Comparison of ENCODE assay signal across 28 mouse cellular contexts in the genomic region with DNA sequence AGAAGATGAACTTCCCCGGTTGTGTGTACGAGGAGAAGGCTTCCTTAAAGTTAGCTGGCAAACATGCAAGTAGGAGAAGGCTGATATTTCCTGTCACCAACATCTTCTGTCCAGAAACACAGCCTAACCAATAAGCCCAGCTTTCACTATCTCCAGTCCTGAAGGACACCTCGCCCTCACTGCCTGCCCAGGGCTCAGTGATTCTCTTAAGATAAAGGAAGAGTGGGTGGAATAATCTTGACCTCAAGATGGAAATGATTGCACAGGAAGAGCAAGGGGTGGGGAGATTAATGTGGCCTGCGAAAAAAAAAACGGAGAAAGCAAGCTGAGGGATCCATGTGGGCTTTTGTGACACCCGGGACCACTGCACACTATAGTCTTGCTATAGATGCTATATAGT. TPM values are rescaled to one million over a fixed set of nuclear protein-coding genes. Genes with fewer than 3 reads are reported as not detected.
DNase-seq lines count a peak whose midpoint lies in the region; ATAC-seq and TF ChIP-seq lines count a peak whose summit lies in the region.
"Had no signal": no experiment of that assay in that cellular context is flagged by ENCODE, and none has a peak within 500 bp of the region (broad histone marks: within the 10 kb centered on the region; RNA-seq: fewer than 3 reads in every experiment).

No protein-coding gene starts in this region.

- no peaks in the 10 kb centered on the region for H3K36me3 ChIP-seq in liver, embryonic 15.5 days (replicated peaks)
- H3K36me3 ChIP-seq in midbrain, postnatal 0 days (ENCODE audit: insufficient read depth, low read length), result no peaks in the 10 kb centered on the region
- H3K36me3 ChIP-seq: heart, embryonic 12.5 days; hindbrain, embryonic 15.5 days; limb, embryonic 10.5 days; limb, embryonic 15.5 days; neural tube, embryonic 13.5 days had no signal

- no peak for ATAC-seq in liver, embryonic 15.5 days (ENCODE audit: insufficient read depth)
- ATAC-seq in midbrain, postnatal 0 days (ENCODE audit: low FRiP score), result no peak
- ATAC-seq: forebrain, embryonic 16.5 days; inflammation-experienced regulatory T-cells, adult 6 months had no signal

- WGBS in liver, embryonic 15.5 days (ENCODE audit: insufficient replicate concordance), result 15% methylated on average over 6 of the region's 6 CpGs
- 89% methylated on average over 6 of the region's 6 CpGs for WGBS in midbrain, postnatal 0 days

- no peaks in the 10 kb centered on the region for H3K9me3 ChIP-seq in liver, embryonic 15.5 days (replicated peaks)
- H3K9me3 ChIP-seq in midbrain, postnatal 0 days (ENCODE audit: low read length), result no peaks in the 10 kb centered on the region
- H3K9me3 ChIP-seq: heart, embryonic 12.5 days; hindbrain, embryonic 15.5 days; limb, embryonic 10.5 days; limb, embryonic 15.5 days; neural tube, embryonic 13.5 days had no signal

- peak; percentile 40 for DNase-seq in ovary, adult 18-20 months (ENCODE audit: low spot score)
- DNase-seq in ovary, postnatal 14 days (ENCODE audit: low spot score), result no peak
- DNase-seq in midbrain, postnatal 0 days (ENCODE audit: low spot score), result no peak
- no peak for DNase-seq in retina, postnatal 1 day
- DNase-seq in left cerebral cortex, postnatal 4 days, result no peak
- DNase-seq: cerebellum, adult 18-20 months; gastrocnemius, postnatal 36 days; heart, adult 18-20 months; kidney, adult 18-20 months; layer of hippocampus, postnatal 36 days; lung, embryonic 14.5 days; right cerebral cortex, postnatal 25 days; spleen, adult 18-20 months; thymus, adult 18-20 months; thymus, postnatal 25 days had no signal

- no peak overlapping the region for H3K9ac ChIP-seq in liver, embryonic 15.5 days
- no peak overlapping the region for H3K9ac ChIP-seq in midbrain, postnatal 0 days (replicated peaks; ENCODE audit: low read length, poor library complexity, severe bottlenecking)
- H3K9ac ChIP-seq: heart, embryonic 12.5 days; hindbrain, embryonic 15.5 days; limb, embryonic 15.5 days; lung, embryonic 14.5 days; neural tube, embryonic 13.5 days had no signal

- H3K27me3 ChIP-seq in liver, embryonic 15.5 days, result no peaks in the 10 kb centered on the region
- H3K27me3 ChIP-seq in midbrain, postnatal 0 days (ENCODE audit: insufficient read depth, low read length), result no peaks in the 10 kb centered on the region
- H3K27me3 ChIP-seq: heart, embryonic 12.5 days; hindbrain, embryonic 15.5 days; limb, embryonic 15.5 days; neural tube, embryonic 13.5 days had no signal

- intact Hi-C loops in left cerebral cortex, postnatal 4 days (cut with DNase I), result no loop called here

- TF ChIP-seq CTCF in bone marrow macrophage, adult 2 months (IDR thresholded peaks at IDR 0.05; ENCODE audit: low read depth, low read length), result no peak
- TF ChIP-seq CTCF in midbrain, postnatal 0 days (IDR thresholded peaks at IDR 0.05), result no peak

- H3K4me2 ChIP-seq in liver, embryonic 15.5 days, result no peak overlapping the region
- H3K4me2 ChIP-seq in midbrain, postnatal 0 days (ENCODE audit: low read depth, low read length, poor library complexity, severe bottlenecking), result no peak overlapping the region
- H3K4me2 ChIP-seq: heart, embryonic 12.5 days; hindbrain, embryonic 15.5 days; limb, embryonic 15.5 days; lung, embryonic 14.5 days; midbrain, embryonic 11.5 days; neural tube, embryonic 13.5 days had no signal

- no peak overlapping the region for H3K4me3 ChIP-seq in bone marrow macrophage, adult 2 months (ENCODE audit: insufficient read depth, low read length)
- H3K4me3 ChIP-seq in liver, embryonic 15.5 days (replicated peaks), result no peak overlapping the region
- no peak overlapping the region for H3K4me3 ChIP-seq in midbrain, postnatal 0 days (ENCODE audit: low read depth, low read length)
- H3K4me3 ChIP-seq: erythroblast, embryonic 14.5 days; gastrocnemius, adult 2 months; heart, embryonic 12.5 days; hindbrain, embryonic 15.5 days; limb, embryonic 10.5 days; limb, embryonic 15.5 days; neural tube, embryonic 13.5 days had no signal

- H3K4me1 ChIP-seq in bone marrow macrophage, adult 2 months (ENCODE audit: control insufficient read depth, insufficient read depth, low read length), result peaks cover 65% of the 10 kb centered on the region
- peaks cover 62% of the 10 kb centered on the region for H3K4me1 ChIP-seq in liver, embryonic 15.5 days (replicated peaks)
- H3K4me1 ChIP-seq in midbrain, postnatal 0 days (ENCODE audit: insufficient read depth, low read length), result no peaks in the 10 kb centered on the region
- H3K4me1 ChIP-seq: hindbrain, embryonic 15.5 days; limb, embryonic 15.5 days; neural tube, embryonic 13.5 days had no signal

- no peak for TF ChIP-seq POLR2A in bone marrow macrophage, adult 2 months (IDR thresholded peaks at IDR 0.05; ENCODE audit: borderline replicate concordance, low read depth, low read length)

- peak overlapping the region; percentile 16; the same call in 1 of the 2 replicates for H3K27ac ChIP-seq in bone marrow macrophage, adult 2 months (ENCODE audit: insufficient read depth, low read depth, low read length)
- H3K27ac ChIP-seq in liver, embryonic 15.5 days (replicated peaks), result peak overlapping the region; percentile 51
- no peak overlapping the region for H3K27ac ChIP-seq in midbrain, postnatal 0 days (ENCODE audit: low read depth, low read length)
- H3K27ac ChIP-seq: gastrocnemius, adult 2 months; hindbrain, embryonic 15.5 days; kidney, postnatal 0 days; limb, embryonic 10.5 days; limb, embryonic 15.5 days; neural tube, embryonic 13.5 days had no signal

RNA-seq across cellular contexts. Expression of a gene that starts 25.6 kb away (rescaled TPM):
- polyA plus RNA-seq in bone marrow macrophage, adult 2 months (2012; ENCODE audit: insufficient read depth, insufficient read length, missing spikeins), result 174 and 202 TPM in 2 replicates
- polyA plus RNA-seq in liver, embryonic 15.5 days (2015; fragmentation: Nextera tagmentation; extraction: Ambion mirVana), result 10.9 and 13.4 TPM in 2 replicates
- 6.4 and 9.8 TPM in 2 replicates for total RNA-seq in midbrain, postnatal 0 days (2014; rRNA removed)
- 2.6 and 3.1 TPM in 2 replicates for polyA plus RNA-seq in midbrain, postnatal 0 days (2015; fragmentation: Nextera tagmentation; extraction: Ambion mirVana)
- total RNA-seq in left cerebral cortex, postnatal 4 days (2021), result 10 to 100 TPM; 10.2 to 10.7 TPM

Comparison
In these comparisons a context has a peak if more than half of its experiments do, and no peak if none do; other contexts are left out.
1. RNA of a gene that starts 25.6 kb away (polyA plus RNA-seq): 174 to 202 TPM in bone marrow macrophage, adult 2 months; 10.9 to 13.4 TPM in liver, embryonic 15.5 days and 2.6 to 3.1 TPM in midbrain, postnatal 0 days; every median in the first group is over 10 times any median in the second.